Mouse (Mus musculus) liver, adult 2 months (tissue): Measurements from ENCODE around the gene Ubac2. TPM values are rescaled to one million over a fixed set of nuclear protein-coding genes. Genes with fewer than 3 reads are reported as not detected.

Source experiments
- DNase-seq: peaks from one replicate; pipeline ENCODE4 v3.0.0-alpha.2; 2011; ENCODE audit warnings: low read depth, low spot score; ENCODE audit errors: extremely low read depth
- H3K27ac ChIP-seq: fragments of 200-500 bp; replicated peaks from 2 replicates; pipeline ENCODE4 v1.5.1; 2012; ENCODE audit warnings: low read depth, mild to moderate bottlenecking, control low read depth, inconsistent platforms, low read length; ENCODE audit not compliant: insufficient read depth
- H3K27me3 ChIP-seq: fragments of 200-500 bp; 2 replicates; pipeline ENCODE4 v1.6.1; 2012; ENCODE audit warnings: mild to moderate bottlenecking, moderate library complexity, low read length, inconsistent platforms; ENCODE audit not compliant: control insufficient read depth, insufficient read depth
- H3K36me3 ChIP-seq: fragments of 200-500 bp; 2 replicates; pipeline ENCODE4 v1.6.1; 2012; ENCODE audit warnings: low read length, inconsistent platforms; ENCODE audit not compliant: control insufficient read depth, insufficient read depth
- H3K4me1 ChIP-seq: fragments of 200-500 bp; 2 replicates; pipeline ENCODE4 v1.6.1; 2011; ENCODE audit warnings: low read length; ENCODE audit not compliant: control insufficient read depth, insufficient read depth
- H3K4me3 ChIP-seq: fragments of 200-500 bp; 2 replicates; pipeline ENCODE4 v1.5.1; 2011; ENCODE audit warnings: low read depth, mild to moderate bottlenecking, control low read depth, low read length, moderate library complexity; ENCODE audit not compliant: insufficient read depth
- H3K79me2 ChIP-seq: fragments of 200-500 bp; 2 replicates; pipeline ENCODE4 v1.6.1; 2012; ENCODE audit warnings: inconsistent platforms, mild to moderate bottlenecking, low read length, moderate library complexity; ENCODE audit not compliant: control insufficient read depth, insufficient read depth
- H3K9ac ChIP-seq: fragments of 200-500 bp; 2 replicates; pipeline ENCODE4 v1.6.1; 2012; ENCODE audit warnings: low read depth, mild to moderate bottlenecking, control low read depth, inconsistent platforms, low read length
- CTCF ChIP-seq: fragments of 200-500 bp; IDR thresholded peaks from 2 replicates; pipeline ENCODE4 v1.5.1; 2011; ENCODE audit warnings: low read depth, low read length, control low read depth
- POLR2A ChIP-seq: fragments of 200-500 bp; IDR thresholded peaks from 2 replicates; pipeline ENCODE4 v1.6.1; 2011; ENCODE audit warnings: low read length, control low read depth; ENCODE audit not compliant: insufficient read depth; ENCODE audit errors: extremely low read depth
- WGBS: fragments of 180-500 bp; shearing (Covaris S2); methylation state at CpG from one replicate; pipeline ENCODE4 v1.1.7; 2018; 5-methylcytosine and 5-hydroxymethylcytosine counted together
- polyA plus RNA-seq: library from polyadenylated mRNA; depleted of rRNA; stranded (reverse); fragments of >200 nt; gene quantifications from 2 replicates; pipeline ENCODE4 v1.2.3, GENCODE M21; 2012
- total RNA-seq: library from RNA; depleted of rRNA; stranded (reverse); fragments of >200 nt; gene quantifications from 2 replicates; pipeline ENCODE4 v1.2.3, GENCODE M21; 2014

Ubac2 gene
- total and polyA plus RNA-seq, 2 experiments, result 20.3 to 49.4 TPM

- no peak overlapping the region for H3K9ac ChIP-seq
- H3K36me3 ChIP-seq, result no peaks in the 10 kb centered on the region
- H3K4me1 ChIP-seq, result peaks cover 5% of the 10 kb centered on the region; the same call in 1 of the 2 replicates
- WGBS, result 98% methylated on average over 12 of the region's 12 CpGs
- no peak for DNase-seq
- no peak for TF ChIP-seq CTCF
- TF ChIP-seq POLR2A, result no peak
- H3K27ac ChIP-seq, result no peak overlapping the region
- H3K27me3 ChIP-seq, result no peaks in the 10 kb centered on the region
- no peaks in the 10 kb centered on the region for H3K79me2 ChIP-seq
- no peak overlapping the region for H3K4me3 ChIP-seq
These were observed 76.2 kb downstream of the Ubac2 start for GRCm38 (mm10) chr14:121954608-121955007.

- 74% methylated on average over 5 of the region's 5 CpGs for WGBS
- H3K4me1 ChIP-seq, result peaks cover 5% of the 10 kb centered on the region; the same call in 1 of the 2 replicates
- TF ChIP-seq CTCF, result no peak
These were observed 76.9 kb downstream of the Ubac2 start for GRCm38 (mm10) chr14:121955176-121955795.

GRCm38 (mm10) chr14:121956291-121956690 lies 77.9 kb downstream of the Ubac2 start:
- Histone ChIP-seq H3K4me3 (no peak overlapping the region), H3K79me2 (no peaks in the 10 kb centered on the region), H3K27ac (no peak overlapping the region), H3K4me1 (peaks cover 7% of the 10 kb centered on the region; the same call in 1 of the 2 replicates), H3K27me3 (no peaks in the 10 kb centered on the region), H3K9ac (no peak overlapping the region), H3K36me3 (no peaks in the 10 kb centered on the region)
- 89% methylated on average over 5 of the region's 5 CpGs for WGBS
- no peak for DNase-seq
- no peak for TF ChIP-seq CTCF
- no peak for TF ChIP-seq POLR2A

More at GRCm38 (mm10) chr14:121955176-121955795, 76.9 kb downstream of the Ubac2 start:
- Histone ChIP-seq H3K79me2 (no peaks in the 10 kb centered on the region), H3K4me3 (no peak overlapping the region), H3K27ac (no peak overlapping the region), H3K27me3 (no peaks in the 10 kb centered on the region), H3K9ac (no peak overlapping the region), H3K36me3 (no peaks in the 10 kb centered on the region)
- no peak for DNase-seq

- no peaks in the 10 kb centered on the region for H3K79me2 ChIP-seq
- peaks cover 2% of the 10 kb centered on the region; the same call in 1 of the 2 replicates for H3K4me1 ChIP-seq
- WGBS, result 94% methylated on average over 10 of the region's 10 CpGs
- no peak for DNase-seq
- no peaks in the 10 kb centered on the region for H3K36me3 ChIP-seq
- no peak overlapping the region for H3K4me3 ChIP-seq
- no peak overlapping the region for H3K9ac ChIP-seq
- no peak overlapping the region for H3K27ac ChIP-seq
- TF ChIP-seq CTCF (no peak), POLR2A (no peak)
- no peaks in the 10 kb centered on the region for H3K27me3 ChIP-seq
These were observed 78.9 kb downstream of the Ubac2 start for GRCm38 (mm10) chr14:121957176-121957871.

GRCm38 (mm10) chr14:121958041-121958750 lies 79.8 kb downstream of the Ubac2 start:
- H3K79me2 ChIP-seq, result no peaks in the 10 kb centered on the region; the same call in 1 of the 2 replicates
- no peak overlapping the region for H3K9ac ChIP-seq
- no peaks in the 10 kb centered on the region for H3K27me3 ChIP-seq
- H3K27ac ChIP-seq, result no peak overlapping the region
- H3K36me3 ChIP-seq, result no peaks in the 10 kb centered on the region
- TF ChIP-seq CTCF, result no peak
- no peak for TF ChIP-seq POLR2A
- no peak overlapping the region for H3K4me3 ChIP-seq
- WGBS, result 94% methylated on average over 3 of the region's 3 CpGs
- no peak for DNase-seq
- H3K4me1 ChIP-seq, result peaks cover 2% of the 10 kb centered on the region; the same call in 1 of the 2 replicates
